Mouse (Mus musculus) thymus, postnatal 0 days (tissue): Measurements from ENCODE around the gene Tcte2. TPM values are rescaled to one million over a fixed set of nuclear protein-coding genes. Genes with fewer than 3 reads are reported as not detected.
"Not testable (repeated sequence)": the region's sequence is repeated elsewhere in the genome, so short reads cannot be mapped to it uniquely, and the experiment has no call there.

Experiments used
- DNase-seq: peaks from one replicate; pipeline ENCODE4 v3.0.0-alpha.2; 2015; ENCODE audit warnings: low spot score
- polyA plus RNA-seq: library from polyadenylated mRNA; unstranded; fragments of >200 nt; fragmentation: Nextera tagmentation; extraction: Ambion mirVana; gene quantifications from 2 replicates; pipeline ENCODE4 v1.2.1, GENCODE M21; 2015

The Tcte2 gene
- 0.58 and 0.77 TPM in 2 replicates for polyA plus RNA-seq

- peak; percentile 20 for DNase-seq
These were observed at the start of gene Tcte2 for GRCm38 (mm10) chr17:13761179-13761913. TSS of gene Tcte2 (minus strand) at chr17:13761825.

- DNase-seq = no peak
These were observed 44.4 kb upstream of the Tcte2 start for GRCm38 (mm10) chr17:13806016-13806415.

- DNase-seq = no peak
These were observed 41.3 kb upstream of the Tcte2 start for GRCm38 (mm10) chr17:13802836-13803408.

GRCm38 (mm10) chr17:13797691-13798090, 36.1 kb upstream of the Tcte2 start:
- no peak for DNase-seq

GRCm38 (mm10) chr17:13790033-13790432, 28.4 kb upstream of the Tcte2 start:
- not testable (repeated sequence) for DNase-seq

- DNase-seq = no peak
These were observed 21.8 kb upstream of the Tcte2 start for GRCm38 (mm10) chr17:13783469-13783868.

GRCm38 (mm10) chr17:13781948-13782347, 20.3 kb upstream of the Tcte2 start:
- no peak for DNase-seq

- DNase-seq = no peak
These were observed 17.2 kb upstream of the Tcte2 start for GRCm38 (mm10) chr17:13778865-13779264.

GRCm38 (mm10) chr17:13777676-13778075, 16.1 kb upstream of the Tcte2 start:
- DNase-seq = no peak

- no peak for DNase-seq
These were observed 7.6 kb upstream of the Tcte2 start for GRCm38 (mm10) chr17:13769256-13769655.

- no peak for DNase-seq
These were observed 6.9 kb upstream of the Tcte2 start for GRCm38 (mm10) chr17:13768531-13768930.

GRCm38 (mm10) chr17:13764911-13765310, 3.3 kb upstream of the Tcte2 start:
- not testable (repeated sequence) for DNase-seq

- DNase-seq = no peak
These were observed 2.2 kb upstream of the Tcte2 start for GRCm38 (mm10) chr17:13763819-13764218.

GRCm38 (mm10) chr17:13760675-13761178, 898 bp downstream of the Tcte2 start:
- DNase-seq = peak; percentile 21

- DNase-seq = peak; percentile 76
These were observed 1.6 kb downstream of the Tcte2 start, which contains the start of gene Afdn for GRCm38 (mm10) chr17:13759853-13760627. TSS of gene Afdn (plus strand) at chr17:13760539.

GRCm38 (mm10) chr17:13759156-13759852, 2.3 kb downstream of the Tcte2 start:
- no peak for DNase-seq

GRCm38 (mm10) chr17:13758586-13758985, 3.0 kb downstream of the Tcte2 start:
- no peak for DNase-seq

- no peak for DNase-seq
These were observed 6.7 kb downstream of the Tcte2 start for GRCm38 (mm10) chr17:13754940-13755339.

GRCm38 (mm10) chr17:13753918-13754317, 7.7 kb downstream of the Tcte2 start:
- no peak for DNase-seq

- DNase-seq = no peak
These were observed 12.6 kb downstream of the Tcte2 start for GRCm38 (mm10) chr17:13749027-13749426.

GRCm38 (mm10) chr17:13747681-13748080, 13.9 kb downstream of the Tcte2 start:
- DNase-seq = no peak
